Mouse (Mus musculus): Measurements from ENCODE around the gene Gcsam. TPM values are rescaled to one million over a fixed set of nuclear protein-coding genes. Genes with fewer than 3 reads are reported as not detected.
A peak's percentile ranks its signal among the peaks of the same experiment; 100 is the strongest.

The Gcsam gene
- polyA plus RNA-seq, 1 experiment from 2014 or later = 2.8 TPM

- Histone ChIP-seq H3K4me2 (ENCODE audit: low read depth, low read length) (no peak overlapping the region), H3K27me3 (ENCODE audit: insufficient read depth, low read length) (no peaks in the 10 kb centered on the region), H3K27ac (ENCODE audit: low read depth) (no peak overlapping the region), H3K4me1 (ENCODE audit: insufficient read depth) (no peaks in the 10 kb centered on the region), H3K9ac (replicated peaks) (no peak overlapping the region), H3K9me3 (ENCODE audit: low read length) (no peaks in the 10 kb centered on the region), H3K4me3 (ENCODE audit: low read depth, low read length) (no peak overlapping the region), H3K36me3 (replicated peaks; ENCODE audit: insufficient read depth, low read length) (no peaks in the 10 kb centered on the region)
- WGBS (ENCODE audit: insufficient replicate concordance) = 42% methylated on average over 2 of the region's 2 CpGs
- ATAC-seq = no peak
- TF ChIP-seq EP300 (IDR thresholded peaks at IDR 0.05; ENCODE audit: low read depth) (no peak), CTCF (IDR thresholded peaks at IDR 0.05; ENCODE audit: low read depth) (no peak)
- DNase-seq = no peak
Observed at GRCm38 (mm10) chr16:45624791-45625190, 14.6 kb downstream of the Gcsam start.

- ATAC-seq (no peak), DNase-seq (no peak)
- Histone ChIP-seq H3K27me3 (ENCODE audit: insufficient read depth, low read length) (no peaks in the 10 kb centered on the region), H3K9ac (replicated peaks) (no peak overlapping the region), H3K4me1 (ENCODE audit: insufficient read depth) (no peaks in the 10 kb centered on the region), H3K4me3 (ENCODE audit: low read depth, low read length) (no peak overlapping the region), H3K4me2 (ENCODE audit: low read depth, low read length) (no peak overlapping the region), H3K9me3 (ENCODE audit: low read length) (no peaks in the 10 kb centered on the region), H3K36me3 (replicated peaks; ENCODE audit: insufficient read depth, low read length) (no peaks in the 10 kb centered on the region), H3K27ac (ENCODE audit: low read depth) (no peak overlapping the region)
- WGBS (ENCODE audit: insufficient replicate concordance) = 56% methylated on average over 2 of the region's 2 CpGs
- no peak for TF ChIP-seq EP300 (IDR thresholded peaks at IDR 0.05; ENCODE audit: low read depth)
- no peak for TF ChIP-seq CTCF (IDR thresholded peaks at IDR 0.05; ENCODE audit: low read depth)
Observed at GRCm38 (mm10) chr16:45625342-45625741, 15.2 kb downstream of the Gcsam start.

- Histone ChIP-seq H3K9me3 (ENCODE audit: low read length) (no peaks in the 10 kb centered on the region), H3K4me3 (ENCODE audit: low read depth, low read length) (no peak overlapping the region), H3K36me3 (replicated peaks; ENCODE audit: insufficient read depth, low read length) (no peaks in the 10 kb centered on the region), H3K9ac (replicated peaks) (no peak overlapping the region), H3K4me2 (ENCODE audit: low read depth, low read length) (no peak overlapping the region), H3K27ac (ENCODE audit: low read depth) (no peak overlapping the region), H3K4me1 (ENCODE audit: insufficient read depth) (no peaks in the 10 kb centered on the region), H3K27me3 (ENCODE audit: insufficient read depth, low read length) (no peaks in the 10 kb centered on the region)
- WGBS (ENCODE audit: insufficient replicate concordance) = 67% methylated on average over 8 of the region's 8 CpGs
- DNase-seq = no peak
- ATAC-seq = no peak
- TF ChIP-seq CTCF (IDR thresholded peaks at IDR 0.05; ENCODE audit: low read depth) (no peak; the same call in 1 of the 2 replicates), EP300 (IDR thresholded peaks at IDR 0.05; ENCODE audit: low read depth) (no peak)
Observed at GRCm38 (mm10) chr16:45629497-45630105, 19.4 kb downstream of the Gcsam start.

GRCm38 (mm10) chr16:45630347-45630960, 20.3 kb downstream of the Gcsam start:
- peak; percentile 56; the same call in 1 of the 2 replicates for ATAC-seq
- WGBS (ENCODE audit: insufficient replicate concordance) = 49% methylated on average over 5 of the region's 5 CpGs
- H3K4me2 ChIP-seq (ENCODE audit: low read depth, low read length) = no peak overlapping the region
- no peak overlapping the region for H3K9ac ChIP-seq (replicated peaks)
- DNase-seq = peak; percentile 61
- TF ChIP-seq EP300 (IDR thresholded peaks at IDR 0.05; ENCODE audit: low read depth) (no peak), CTCF (IDR thresholded peaks at IDR 0.05; ENCODE audit: low read depth) (peak; percentile 81)
- no peaks in the 10 kb centered on the region for H3K27me3 ChIP-seq (ENCODE audit: insufficient read depth, low read length)
- no peaks in the 10 kb centered on the region for H3K9me3 ChIP-seq (ENCODE audit: low read length)
- no peak overlapping the region for H3K4me3 ChIP-seq (ENCODE audit: low read depth, low read length)
- H3K4me1 ChIP-seq (ENCODE audit: insufficient read depth) = no peaks in the 10 kb centered on the region
- no peak overlapping the region for H3K27ac ChIP-seq (ENCODE audit: low read depth)
- H3K36me3 ChIP-seq (replicated peaks; ENCODE audit: insufficient read depth, low read length) = no peaks in the 10 kb centered on the region

- Histone ChIP-seq H3K9me3 (ENCODE audit: low read length) (no peaks in the 10 kb centered on the region), H3K36me3 (replicated peaks; ENCODE audit: insufficient read depth, low read length) (no peaks in the 10 kb centered on the region), H3K4me2 (ENCODE audit: low read depth, low read length) (no peak overlapping the region), H3K9ac (replicated peaks) (no peak overlapping the region), H3K4me1 (ENCODE audit: insufficient read depth) (no peaks in the 10 kb centered on the region), H3K27ac (ENCODE audit: low read depth) (no peak overlapping the region), H3K27me3 (ENCODE audit: insufficient read depth, low read length) (no peaks in the 10 kb centered on the region), H3K4me3 (ENCODE audit: low read depth, low read length) (no peak overlapping the region)
- DNase-seq (no peak), ATAC-seq (no peak)
- WGBS (ENCODE audit: insufficient replicate concordance) = 82% methylated on average over 4 of the region's 4 CpGs
- TF ChIP-seq EP300 (IDR thresholded peaks at IDR 0.05; ENCODE audit: low read depth) = no peak
- TF ChIP-seq CTCF (IDR thresholded peaks at IDR 0.05; ENCODE audit: low read depth) = no peak
Observed at GRCm38 (mm10) chr16:45632420-45632819, 22.2 kb downstream of the Gcsam start.

- TF ChIP-seq EP300 (IDR thresholded peaks at IDR 0.05; ENCODE audit: low read depth) (no peak), CTCF (IDR thresholded peaks at IDR 0.05; ENCODE audit: low read depth) (no peak)
- WGBS (ENCODE audit: insufficient replicate concordance) = 76% methylated on average over 2 of the region's 2 CpGs
- H3K36me3 ChIP-seq (replicated peaks; ENCODE audit: insufficient read depth, low read length) = no peaks in the 10 kb centered on the region
- DNase-seq = no peak
- H3K27me3 ChIP-seq (ENCODE audit: insufficient read depth, low read length) = no peaks in the 10 kb centered on the region
- H3K9ac ChIP-seq (replicated peaks) = no peak overlapping the region
- H3K4me2 ChIP-seq (ENCODE audit: low read depth, low read length) = no peak overlapping the region
- no peak for ATAC-seq
- no peak overlapping the region for H3K27ac ChIP-seq (ENCODE audit: low read depth)
- H3K4me1 ChIP-seq (ENCODE audit: insufficient read depth) = no peaks in the 10 kb centered on the region
- H3K9me3 ChIP-seq (ENCODE audit: low read length) = no peaks in the 10 kb centered on the region
- H3K4me3 ChIP-seq (ENCODE audit: low read depth, low read length) = no peak overlapping the region
Observed at GRCm38 (mm10) chr16:45635826-45636225, 25.6 kb downstream of the Gcsam start.
